Mouse (Mus musculus) testis, adult 2 months (tissue): ENCODE results near the gene Syne1.

Experiments
- CTCF ChIP-seq: fragments of 200-500 bp; IDR thresholded peaks from 2 replicates; pipeline ENCODE4 v1.5.1; 2012; ENCODE audit warnings: low read depth, mild to moderate bottlenecking, inconsistent platforms, low read length, moderate library complexity; ENCODE audit not compliant: control insufficient read depth, insufficient read depth, insufficient replicate concordance
- POLR2A ChIP-seq: fragments of 200-500 bp; IDR thresholded peaks from 2 replicates; pipeline ENCODE4 v1.6.1; 2012; ENCODE audit warnings: low read depth, mild to moderate bottlenecking, inconsistent platforms, low read length, moderate library complexity; ENCODE audit not compliant: control insufficient read depth

DNA sequence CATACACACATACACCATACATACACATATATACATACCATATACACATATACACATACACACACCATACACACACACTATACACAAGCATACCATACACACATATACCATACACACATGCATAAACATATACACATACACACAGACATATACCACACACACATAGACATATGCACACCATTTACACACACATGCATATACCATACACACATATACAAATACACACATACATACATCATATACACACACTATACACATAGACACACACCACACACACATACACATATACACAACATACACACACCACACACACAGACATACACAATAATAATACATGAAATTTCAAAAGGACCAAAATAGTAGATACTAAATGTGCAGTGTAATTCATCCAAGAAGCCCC lies 539.3 kb downstream of the Syne1 start:
- TF ChIP-seq POLR2A (no peak), CTCF (no peak)
